Mouse (Mus musculus) left cerebral cortex, adult 18-20 months (tissue): ENCODE measurements at regions not wholly inside any gene's neighbourhood (a gene's known extent, or its start where the extent isn't known, plus 50 kb on each side); places are given as distances from the start of the nearest gene placed in this dataset.

ENCODE experiments used
- DNase-seq, 2 experiments: peaks; one replicate each; pipeline ENCODE4 v3.0.0; 2021 to 2022; ENCODE audit warnings: low spot score in 2 of 2, mixed read lengths in 1 of 2

GRCm38 (mm10) chr2:138820489-138820888 is 564.1 kb downstream of the Btbd3 start:
- peak; percentile 77 to 83 for DNase-seq

- DNase-seq: peak; percentile 18 to 20
Measured at GRCm38 (mm10) chr2:138824873-138825272, 568.5 kb downstream of the Btbd3 start.

- DNase-seq: no peak
Measured at GRCm38 (mm10) chr2:138827813-138828570, 571.6 kb downstream of the Btbd3 start.

- DNase-seq: no peak
Measured at GRCm38 (mm10) chr2:138838846-138839245, 582.5 kb downstream of the Btbd3 start.

- peak; percentile 7 to 16 for DNase-seq
Measured at GRCm38 (mm10) chr2:138859121-138859520, 602.8 kb downstream of the Btbd3 start.

- no peak for DNase-seq
Measured at GRCm38 (mm10) chr2:138896563-138896962, 597.1 kb upstream of the Sptlc3 start.

- no peak for DNase-seq
Measured at GRCm38 (mm10) chr2:138897101-138897500, 596.6 kb upstream of the Sptlc3 start.

- no peak for DNase-seq
Measured at GRCm38 (mm10) chr2:138937165-138937564, 556.5 kb upstream of the Sptlc3 start.

- DNase-seq: no peak
Measured at GRCm38 (mm10) chr2:138939367-138939766, 554.3 kb upstream of the Sptlc3 start.

- no peak for DNase-seq
Measured at GRCm38 (mm10) chr2:138966110-138966790, 527.5 kb upstream of the Sptlc3 start.

GRCm38 (mm10) chr2:138974548-138974947 is 519.2 kb upstream of the Sptlc3 start:
- no peak for DNase-seq

GRCm38 (mm10) chr2:138990031-138990430 is 503.7 kb upstream of the Sptlc3 start:
- DNase-seq: no peak

- DNase-seq: no peak
Measured at GRCm38 (mm10) chr2:139032105-139032812, 461.5 kb upstream of the Sptlc3 start.

GRCm38 (mm10) chr2:139034800-139035199 is 458.9 kb upstream of the Sptlc3 start:
- no peak for DNase-seq

- DNase-seq: no peak
Measured at GRCm38 (mm10) chr2:139041671-139042273, 451.9 kb upstream of the Sptlc3 start.

GRCm38 (mm10) chr2:139044684-139045083 is 449.0 kb upstream of the Sptlc3 start:
- DNase-seq: no peak

- DNase-seq: no peak
Measured at GRCm38 (mm10) chr2:139055249-139055648, 438.5 kb upstream of the Sptlc3 start.

GRCm38 (mm10) chr2:139069276-139069961 is 424.3 kb upstream of the Sptlc3 start:
- no peak for DNase-seq

GRCm38 (mm10) chr2:139071690-139072089 is 422.0 kb upstream of the Sptlc3 start:
- DNase-seq: no peak

- DNase-seq: no peak
Measured at GRCm38 (mm10) chr2:139093487-139094066, 400.1 kb upstream of the Sptlc3 start.

GRCm38 (mm10) chr2:139111669-139112068 is 382.0 kb upstream of the Sptlc3 start:
- DNase-seq: no peak
